Mouse (Mus musculus) T-cell, adult 2 months (primary cell): ENCODE results near the gene Abcg4.
"Not testable (repeated sequence)": the region's sequence is repeated elsewhere in the genome, so short reads cannot be mapped to it uniquely, and the experiment has no call there.

Experiments
- DNase-seq: peaks from one replicate; pipeline ENCODE4 v3.0.0; 2022; ENCODE audit warnings: low spot score

The Abcg4 gene

GRCm38 (mm10) chr9:44319887-44320798 lies 31.7 kb upstream of the Abcg4 start, which contains the start of gene C2cd2l:
TSS of gene C2cd2l (minus strand) at chr9:44320285.
- peak; percentile 61 for DNase-seq

- DNase-seq: peak; percentile 19
Observed at GRCm38 (mm10) chr9:44319105-44319886, 30.9 kb upstream of the Abcg4 start.

- DNase-seq: no peak
Observed at GRCm38 (mm10) chr9:44318826-44319095, 30.3 kb upstream of the Abcg4 start.

GRCm38 (mm10) chr9:44318076-44318825 lies 29.8 kb upstream of the Abcg4 start:
- DNase-seq: no peak

- DNase-seq: no peak
Observed at GRCm38 (mm10) chr9:44317452-44317851, 29.0 kb upstream of the Abcg4 start.

GRCm38 (mm10) chr9:44314910-44315309 lies 26.5 kb upstream of the Abcg4 start:
- DNase-seq: no peak

- DNase-seq: no peak
Observed at GRCm38 (mm10) chr9:44314257-44314547, 25.8 kb upstream of the Abcg4 start.

- no peak for DNase-seq
Observed at GRCm38 (mm10) chr9:44313476-44314256, 25.3 kb upstream of the Abcg4 start.

GRCm38 (mm10) chr9:44311136-44312134 lies 23.0 kb upstream of the Abcg4 start:
- DNase-seq: no peak

GRCm38 (mm10) chr9:44310750-44311135 lies 22.3 kb upstream of the Abcg4 start:
- DNase-seq: no peak

- DNase-seq: no peak
Observed at GRCm38 (mm10) chr9:44309756-44310155, 21.3 kb upstream of the Abcg4 start.

GRCm38 (mm10) chr9:44307248-44307647 lies 18.8 kb upstream of the Abcg4 start:
- no peak for DNase-seq

- DNase-seq: no peak
Observed at GRCm38 (mm10) chr9:44306532-44306931, 18.1 kb upstream of the Abcg4 start.

GRCm38 (mm10) chr9:44305466-44306079 lies 17.2 kb upstream of the Abcg4 start, which contains the start of gene Hinfp:
TSS of gene Hinfp (minus strand) at chr9:44305671.
- peak; percentile 99 for DNase-seq

GRCm38 (mm10) chr9:44300001-44300400 lies 11.6 kb upstream of the Abcg4 start:
- DNase-seq: not testable (repeated sequence)

- DNase-seq: peak; percentile 58
Observed at GRCm38 (mm10) chr9:44292490-44292889, 4.1 kb upstream of the Abcg4 start.

- DNase-seq: no peak
Observed at GRCm38 (mm10) chr9:44288959-44289291, 510 bp upstream of the Abcg4 start.

GRCm38 (mm10) chr9:44287401-44288075 lies 877 bp downstream of the Abcg4 start:
- no peak for DNase-seq

- no peak for DNase-seq
Observed at GRCm38 (mm10) chr9:44287003-44287400, 1.4 kb downstream of the Abcg4 start.
